Mouse (Mus musculus) granulocyte monocyte progenitor cell, adult 5-6 weeks (primary cell): ENCODE measurements around the gene Mprip. TPM values are rescaled to one million over a fixed set of nuclear protein-coding genes. Genes with fewer than 3 reads are reported as not detected.
A peak's percentile ranks its signal among the peaks of the same experiment; 100 is the strongest.

Source experiments
- ATAC-seq: replicated peaks from 2 replicates; pipeline ENCODE4 v1.8.0; 2016; ENCODE audit warnings: mild to moderate bottlenecking, moderate TSS enrichment, inconsistent platforms; ENCODE audit not compliant: poor library complexity, severe bottlenecking
- total RNA-seq, 2 experiments: library from RNA; stranded (forward) in 1 of 2; stranded (reverse) in 1 of 2; fragments of 200-712, 200-1000 nt in 1 of 2; fragments of >200 nt in 1 of 2; fragmentation: Nextera tagmentation in 1 of 2; gene quantifications; 2 replicates each; pipeline ENCODE4 v1.2.3; 2014 to 2017

The Mprip gene
- total RNA-seq, 2 experiments from 2014 or later = 50.1 to 71.4 TPM

- peak; percentile 94 for ATAC-seq
These were observed 126.2 kb downstream of the Mprip start, which contains the start of gene Pld6 for GRCm38 (mm10) chr11:59787199-59787781. Gene Pld6, minus strand, starts transcription at chr11:59787645.

- ATAC-seq = no peak
These were observed 128.2 kb downstream of the Mprip start for GRCm38 (mm10) chr11:59789311-59789710.

- no peak for ATAC-seq
These were observed 132.3 kb downstream of the Mprip start for GRCm38 (mm10) chr11:59793390-59793789.

- ATAC-seq = no peak; the same call in 1 of the 2 replicates
These were observed 139.3 kb downstream of the Mprip start for GRCm38 (mm10) chr11:59800412-59800811.

GRCm38 (mm10) chr11:59801881-59802280 is 140.8 kb downstream of the Mprip start:
- ATAC-seq = no peak

GRCm38 (mm10) chr11:59803516-59803915 is 142.4 kb downstream of the Mprip start:
- ATAC-seq = no peak

- ATAC-seq = no peak
These were observed 143.5 kb downstream of the Mprip start for GRCm38 (mm10) chr11:59804409-59805110.

GRCm38 (mm10) chr11:59805256-59805655 is 144.2 kb downstream of the Mprip start:
- no peak for ATAC-seq

- ATAC-seq = no peak
These were observed 144.6 kb downstream of the Mprip start for GRCm38 (mm10) chr11:59805656-59806055.

- no peak for ATAC-seq
These were observed 147.3 kb downstream of the Mprip start for GRCm38 (mm10) chr11:59808170-59808960.

- peak; percentile 34 for ATAC-seq
These were observed 148.1 kb downstream of the Mprip start for GRCm38 (mm10) chr11:59809071-59809669.

- peak; percentile 85 for ATAC-seq
These were observed 148.8 kb downstream of the Mprip start, which contains the start of gene Flcn for GRCm38 (mm10) chr11:59809670-59810474. Gene Flcn, minus strand, starts transcription at chr11:59810016.

- ATAC-seq = no peak
These were observed 149.5 kb downstream of the Mprip start for GRCm38 (mm10) chr11:59810480-59811158.

GRCm38 (mm10) chr11:59811211-59811610 is 150.1 kb downstream of the Mprip start:
- no peak for ATAC-seq

- no peak for ATAC-seq
These were observed 152.2 kb downstream of the Mprip start for GRCm38 (mm10) chr11:59813276-59813675.

- ATAC-seq = peak; percentile 24; the same call in 1 of the 2 replicates
These were observed 153.2 kb downstream of the Mprip start for GRCm38 (mm10) chr11:59814311-59814710.

- ATAC-seq = no peak
These were observed 153.8 kb downstream of the Mprip start for GRCm38 (mm10) chr11:59814936-59815335.

- no peak for ATAC-seq
These were observed 154.5 kb downstream of the Mprip start for GRCm38 (mm10) chr11:59815482-59816065.

- no peak for ATAC-seq
These were observed 156.8 kb downstream of the Mprip start for GRCm38 (mm10) chr11:59817916-59818315.
